Mouse (Mus musculus) liver, embryonic 14.5 days (tissue): ENCODE data around the gene Flot1.

Experiments used
- CTCF ChIP-seq: IDR thresholded peaks from 2 replicates; pipeline ENCODE4 v1.5.1; 2016; ENCODE audit warnings: antibody characterized with exemption, low read depth, control low read depth
- EP300 ChIP-seq: IDR thresholded peaks from 2 replicates; pipeline ENCODE4 v1.6.1; 2016; ENCODE audit warnings: antibody characterized with exemption, low read depth

GRCm38 (mm10) chr17:35810900-35811648 lies 12.0 kb upstream of the Flot1 start:
- TF ChIP-seq EP300 (no peak), CTCF (no peak)
